In the genomic region with DNA sequence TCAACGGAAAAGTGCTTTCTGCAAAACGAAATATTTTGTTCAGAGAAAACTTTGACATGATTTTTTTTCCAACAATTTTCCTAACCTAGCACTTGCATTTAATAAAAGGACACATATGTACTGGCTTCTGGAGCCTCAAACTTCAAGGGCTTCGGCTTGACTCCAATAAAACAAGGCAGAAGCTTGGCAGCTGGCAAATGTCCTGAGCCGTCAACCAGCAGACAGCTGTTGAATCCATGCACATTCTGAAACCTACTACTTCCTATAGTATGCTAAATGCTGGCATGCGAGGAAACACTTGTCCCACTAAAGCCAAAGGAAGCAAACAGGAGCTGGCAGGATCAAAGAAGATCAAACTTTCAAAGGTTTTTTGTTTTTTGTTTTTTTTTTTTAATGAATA, we compare ENCODE assay signal across 14 mouse cellular contexts. TPM values are rescaled to one million over a fixed set of nuclear protein-coding genes. Genes with fewer than 3 reads are reported as not detected.
DNase-seq lines count a peak whose midpoint lies in the region; ATAC-seq lines count a peak whose summit lies in the region.
"Had no signal": no experiment of that assay in that cellular context is flagged by ENCODE, and none has a peak within 500 bp of the region (broad histone marks: within the 10 kb centered on the region; RNA-seq: fewer than 3 reads in every experiment).

No protein-coding gene starts in this region.

- H3K36me3 ChIP-seq in lung, embryonic 16.5 days (ENCODE audit: control insufficient read depth, insufficient read depth, low read length) = 0 out of 2 replicates have a peak, but pooled peaks cover 2% of the 10 kb centered on the region
- peaks cover 4% of the 10 kb centered on the region; the same call in 1 of the 2 replicates for H3K36me3 ChIP-seq in embryonic facial prominence, embryonic 15.5 days
- H3K36me3 ChIP-seq: intestine, embryonic 15.5 days; neural tube, embryonic 12.5 days had no signal

- H3K4me3 ChIP-seq in lung, embryonic 16.5 days (ENCODE audit: low read length) = no peak overlapping the region
- no peak overlapping the region for H3K4me3 ChIP-seq in embryonic facial prominence, embryonic 15.5 days (replicated peaks)
- H3K4me3 ChIP-seq: intestine, embryonic 15.5 days; megakaryocyte, embryonic 14.5 days; neural tube, embryonic 12.5 days had no signal

- peak; percentile 58 to 61 for DNase-seq in heart, adult 18-20 months
- DNase-seq in heart, postnatal 25 days (ENCODE audit: low spot score) = no peak
- DNase-seq in lung, postnatal 25 days (ENCODE audit: low spot score) = no peak
- peak; percentile 32 for DNase-seq in lung, postnatal 14 days
- DNase-seq in spleen, postnatal 36 days (ENCODE audit: low spot score in 2 of 2) = no peak
- DNase-seq in left cerebral cortex, adult 8-10 months (ENCODE audit: low spot score in 2 of 2) = no peak
- DNase-seq: cerebellum, adult 9-11 months; liver had no signal

- no peaks in the 10 kb centered on the region for H3K27me3 ChIP-seq in lung, embryonic 16.5 days (ENCODE audit: control insufficient read depth, insufficient read depth, low read depth, low read length)
- H3K27me3 ChIP-seq in embryonic facial prominence, embryonic 15.5 days = no peaks in the 10 kb centered on the region
- H3K27me3 ChIP-seq: intestine, embryonic 15.5 days; megakaryocyte, embryonic 14.5 days; neural tube, embryonic 12.5 days; Patski had no signal

- H3K4me1 ChIP-seq in lung, embryonic 16.5 days (replicated peaks; ENCODE audit: control insufficient read depth, insufficient read depth, low read length) = peaks cover 18% of the 10 kb centered on the region; the same call in 1 of the 2 replicates
- peaks cover 33% of the 10 kb centered on the region for H3K4me1 ChIP-seq in embryonic facial prominence, embryonic 15.5 days
- H3K4me1 ChIP-seq: megakaryocyte, embryonic 14.5 days; neural tube, embryonic 12.5 days had no signal

- H3K27ac ChIP-seq in lung, embryonic 16.5 days (ENCODE audit: low read length) = no peak overlapping the region
- H3K27ac ChIP-seq in embryonic facial prominence, embryonic 15.5 days (replicated peaks) = 0 out of 2 replicates have a peak overlapping the region, but pooled peaks have one; percentile 12
- H3K27ac ChIP-seq: intestine, embryonic 15.5 days; neural tube, embryonic 12.5 days had no signal

- peak; percentile 51; the same call in 1 of the 2 replicates for ATAC-seq in lung, embryonic 16.5 days (ENCODE audit: low read depth)
- no peak for ATAC-seq in embryonic facial prominence, embryonic 15.5 days (ENCODE audit: insufficient number of reproducible peaks, low FRiP score, low TSS enrichment, low read depth)
- ATAC-seq: intestine, embryonic 15.5 days; Patski had no signal

- no peak overlapping the region for H3K9ac ChIP-seq in lung, embryonic 16.5 days (ENCODE audit: low read length)
- no peak overlapping the region for H3K9ac ChIP-seq in embryonic facial prominence, embryonic 15.5 days
- H3K9ac ChIP-seq: intestine, embryonic 15.5 days; neural tube, embryonic 12.5 days had no signal

- intact Hi-C loops in heart, postnatal 25 days (cut with DNase I) = no loop called here

- WGBS in lung, embryonic 16.5 days = 44% methylated on average over 5 of the region's 5 CpGs
- 27% methylated on average over 5 of the region's 5 CpGs for WGBS in embryonic facial prominence, embryonic 15.5 days

- no peak overlapping the region for H3K4me2 ChIP-seq in lung, embryonic 16.5 days (ENCODE audit: low read depth, low read length)
- H3K4me2 ChIP-seq in embryonic facial prominence, embryonic 15.5 days (replicated peaks) = no peak overlapping the region
- H3K4me2 ChIP-seq: intestine, embryonic 15.5 days; neural tube, embryonic 12.5 days had no signal

- H3K9me3 ChIP-seq in lung, embryonic 16.5 days (ENCODE audit: control insufficient read depth, low read length) = no peaks in the 10 kb centered on the region
- no peaks in the 10 kb centered on the region for H3K9me3 ChIP-seq in embryonic facial prominence, embryonic 15.5 days (replicated peaks)
- H3K9me3 ChIP-seq: intestine, embryonic 15.5 days; megakaryocyte, embryonic 14.5 days; neural tube, embryonic 12.5 days had no signal

RNA-seq across cellular contexts. Expression of a gene that starts 24.5 kb away (rescaled TPM):
- not detected for total RNA-seq in heart, adult 18-20 months (2021)
- total RNA-seq in heart, postnatal 25 days (2021) = not detected
- polyA plus RNA-seq in lung, embryonic 16.5 days (2015; fragmentation: Nextera tagmentation; extraction: Ambion mirVana) = 32.1 and 33.9 TPM in 2 replicates
- 34.4 and 38.8 TPM in 2 replicates for polyA plus RNA-seq in embryonic facial prominence, embryonic 15.5 days (2015; fragmentation: Nextera tagmentation; extraction: Ambion mirVana)
- not detected for total RNA-seq in left cerebral cortex, adult 8-10 months (2022)

RNA-seq across cellular contexts. Expression of a gene that starts 33.8 kb away (rescaled TPM):
- 10 to 100 TPM; 29.1 to 43.5 TPM for total RNA-seq in heart, adult 18-20 months (2021)
- 10 to 100 TPM; 44.3 to 49.7 TPM for total RNA-seq in heart, postnatal 25 days (2021)
- 10.2 and 11.9 TPM in 2 replicates for polyA plus RNA-seq in lung, embryonic 16.5 days (2015; fragmentation: Nextera tagmentation; extraction: Ambion mirVana)
- 10.8 and 12.0 TPM in 2 replicates for polyA plus RNA-seq in embryonic facial prominence, embryonic 15.5 days (2015; fragmentation: Nextera tagmentation; extraction: Ambion mirVana)
- 10 to 100 TPM; 14.2 to 15.8 (median 14.9) TPM for total RNA-seq in left cerebral cortex, adult 8-10 months (2022)

RNA-seq across cellular contexts. Expression of a gene that starts 58.8 kb away (rescaled TPM):
- 10 to 100 TPM in 1 of 2 experiments, 1 to 10 TPM in 1; 9.0 to 11.9 TPM for total RNA-seq in heart, adult 18-20 months (2021)
- total RNA-seq in heart, postnatal 25 days (2021) = 10 to 100 TPM; 10.2 TPM
- polyA plus RNA-seq in lung, embryonic 16.5 days (2015; fragmentation: Nextera tagmentation; extraction: Ambion mirVana) = 12.4 and 12.5 TPM in 2 replicates
- 9.1 and 10.3 TPM in 2 replicates for polyA plus RNA-seq in embryonic facial prominence, embryonic 15.5 days (2015; fragmentation: Nextera tagmentation; extraction: Ambion mirVana)
- total RNA-seq in left cerebral cortex, adult 8-10 months (2022) = 10 to 100 TPM in 1 of 4 experiments, 1 to 10 TPM in 3; 8.5 to 10.5 (median 9.4) TPM

Comparison
In these comparisons a context has a peak if more than half of its experiments do, and no peak if none do; other contexts are left out.
1. DNase-seq: peak in heart, adult 18-20 months (2 of 2) and lung, postnatal 14 days (single experiment); none in heart, postnatal 25 days (single experiment), lung, postnatal 25 days (single experiment), spleen, postnatal 36 days (0 of 2) and left cerebral cortex, adult 8-10 months (0 of 2).